Mouse (Mus musculus): ENCODE results near the gene Zyg11b. TPM values are rescaled to one million over a fixed set of nuclear protein-coding genes. Genes with fewer than 3 reads are reported as not detected.

Zyg11b gene
- polyA plus RNA-seq, 1 experiment from 2014 or later = 14.5 TPM

- ATAC-seq (ENCODE audit: low read depth) (no peak), DNase-seq (ENCODE audit: low spot score) (no peak)
- H3K9me3 ChIP-seq (ENCODE audit: control insufficient read depth, low read length) = no peaks in the 10 kb centered on the region
- H3K27ac ChIP-seq (replicated peaks; ENCODE audit: low read depth, low read length) = no peak overlapping the region
- no peak overlapping the region for H3K4me3 ChIP-seq (ENCODE audit: low read depth, low read length)
- no peak overlapping the region for H3K4me2 ChIP-seq (ENCODE audit: low read depth, low read length)
- H3K4me1 ChIP-seq (ENCODE audit: control insufficient read depth, insufficient read depth, low read length) = no peaks in the 10 kb centered on the region; the same call in 1 of the 2 replicates
- H3K36me3 ChIP-seq (ENCODE audit: control insufficient read depth, insufficient read depth, low read length) = no peaks in the 10 kb centered on the region
- 69% methylated on average over 2 of the region's 2 CpGs for WGBS
- H3K27me3 ChIP-seq (replicated peaks; ENCODE audit: control insufficient read depth, insufficient read depth, low read length) = no peaks in the 10 kb centered on the region
- H3K9ac ChIP-seq (ENCODE audit: low read depth, low read length) = no peak overlapping the region
Measured at GRCm38 (mm10) chr4:108192821-108193323, 108.0 kb downstream of the Zyg11b start.

GRCm38 (mm10) chr4:108182278-108182677, 118.6 kb downstream of the Zyg11b start:
- no peak overlapping the region for H3K9ac ChIP-seq (ENCODE audit: low read depth, low read length)
- no peaks in the 10 kb centered on the region for H3K9me3 ChIP-seq (ENCODE audit: control insufficient read depth, low read length)
- 31% methylated on average over 1 of the region's 1 CpGs for WGBS
- H3K27me3 ChIP-seq (replicated peaks; ENCODE audit: control insufficient read depth, insufficient read depth, low read length) = no peaks in the 10 kb centered on the region
- no peak for DNase-seq (ENCODE audit: low spot score)
- no peak overlapping the region for H3K4me2 ChIP-seq (ENCODE audit: low read depth, low read length)
- ATAC-seq (ENCODE audit: low read depth) = no peak
- H3K4me3 ChIP-seq (ENCODE audit: low read depth, low read length) = no peak overlapping the region
- H3K4me1 ChIP-seq (ENCODE audit: control insufficient read depth, insufficient read depth, low read length) = no peaks in the 10 kb centered on the region
- H3K27ac ChIP-seq (replicated peaks; ENCODE audit: low read depth, low read length) = no peak overlapping the region
- H3K36me3 ChIP-seq (ENCODE audit: control insufficient read depth, insufficient read depth, low read length) = peaks cover 3% of the 10 kb centered on the region; the same call in 1 of the 2 replicates

Other genes with a start within 250 kb of the Zyg11b start
- gene Podn, start 204.7 kb downstream of the Zyg11b start, polyA plus RNA-seq (2014; fragmentation: Nextera tagmentation; extraction: Ambion mirVana) = 5.5 and 6.4 TPM in 2 replicates
- 199 and 200 TPM in 2 replicates for gene Scp2, start 156.1 kb downstream of the Zyg11b start, polyA plus RNA-seq (2014; fragmentation: Nextera tagmentation; extraction: Ambion mirVana)
- 36.6 and 42.2 TPM in 2 replicates for gene Echdc2, start 135.7 kb downstream of the Zyg11b start, polyA plus RNA-seq (2014; fragmentation: Nextera tagmentation; extraction: Ambion mirVana)
- 0.07 TPM in 1 of 2 replicates, not detected in the other for gene Zyg11a, start 83.0 kb downstream of the Zyg11b start, polyA plus RNA-seq (2014; fragmentation: Nextera tagmentation; extraction: Ambion mirVana)
- 39.5 and 40.2 TPM in 2 replicates for gene Coa7, start 27.0 kb upstream of the Zyg11b start, polyA plus RNA-seq (2014; fragmentation: Nextera tagmentation; extraction: Ambion mirVana)
- gene Shisal2a, start 82.3 kb upstream of the Zyg11b start, polyA plus RNA-seq (2014; fragmentation: Nextera tagmentation; extraction: Ambion mirVana) = 3.9 and 4.7 TPM in 2 replicates
- gene Gpx7, start 105.9 kb upstream of the Zyg11b start, polyA plus RNA-seq (2014; fragmentation: Nextera tagmentation; extraction: Ambion mirVana) = 124 and 127 TPM in 2 replicates
- gene Tut4, start 158.3 kb upstream of the Zyg11b start, polyA plus RNA-seq (2014; fragmentation: Nextera tagmentation; extraction: Ambion mirVana) = 46.7 and 55.4 TPM in 2 replicates

Data from embryonic facial prominence, embryonic 14.5 days (tissue).